In genomic region chr15:31660844-31661243, GRCm38 (mm10) we compare ENCODE assay signal across 23 mouse cellular contexts. TPM values are rescaled to one million over a fixed set of nuclear protein-coding genes. Genes with fewer than 3 reads are reported as not detected.
DNase-seq lines count a peak whose midpoint lies in the region; ATAC-seq and TF ChIP-seq lines count a peak whose summit lies in the region.
"Had no signal": no experiment of that assay in that cellular context is flagged by ENCODE, and none has a peak within 500 bp of the region (broad histone marks: within the 10 kb centered on the region; RNA-seq: fewer than 3 reads in every experiment).

No protein-coding gene starts in this region.

- no peak overlapping the region for H3K4me2 ChIP-seq in kidney, postnatal 0 days (ENCODE audit: low read length)
- H3K4me2 ChIP-seq in hindbrain, embryonic 14.5 days (replicated peaks) = no peak overlapping the region
- no peak overlapping the region for H3K4me2 ChIP-seq in neural tube, embryonic 14.5 days (ENCODE audit: low read depth, low read length)
- H3K4me2 ChIP-seq: heart, embryonic 12.5 days; limb, embryonic 15.5 days; lung, embryonic 14.5 days; stomach, embryonic 15.5 days had no signal

- H3K27ac ChIP-seq in kidney, postnatal 0 days = no peak overlapping the region
- peak overlapping the region; percentile 63 for H3K27ac ChIP-seq in hindbrain, embryonic 14.5 days
- peak overlapping the region; percentile 72 for H3K27ac ChIP-seq in neural tube, embryonic 14.5 days (ENCODE audit: low read depth, low read length)
- H3K27ac ChIP-seq: forebrain, embryonic 10.5 days; limb, embryonic 15.5 days; liver, embryonic 14.5 days; stomach, embryonic 15.5 days had no signal

- peak; percentile 34; the same call in 1 of the 2 replicates for ATAC-seq in frontal cortex, adult (ENCODE audit: low TSS enrichment)
- ATAC-seq in kidney, postnatal 0 days (replicated peaks; ENCODE audit: low FRiP score, low read depth) = no peak; the same call in 1 of the 2 replicates
- no peak; the same call in 1 of the 2 replicates for ATAC-seq in hindbrain, embryonic 14.5 days (ENCODE audit: low FRiP score)
- ATAC-seq in neural tube, embryonic 14.5 days (ENCODE audit: low read depth) = peak; percentile 70; the same call in 1 of the 2 replicates
- ATAC-seq: intestine, postnatal 0 days had no signal

- TF ChIP-seq CTCF in kidney, postnatal 0 days (IDR thresholded peaks at IDR 0.05; ENCODE audit: low read depth) = no peak

- no peaks in the 10 kb centered on the region for H3K4me1 ChIP-seq in kidney, postnatal 0 days (replicated peaks; ENCODE audit: insufficient read depth, low read length)
- H3K4me1 ChIP-seq in hindbrain, embryonic 14.5 days (replicated peaks; ENCODE audit: control insufficient read depth, insufficient read depth, low read length) = 0 out of 2 replicates have a peak, but pooled peaks cover 7% of the 10 kb centered on the region
- H3K4me1 ChIP-seq in neural tube, embryonic 14.5 days (ENCODE audit: control insufficient read depth, insufficient read depth, low read length) = 0 out of 2 replicates have a peak, but pooled peaks cover 4% of the 10 kb centered on the region
- H3K4me1 ChIP-seq: heart, embryonic 12.5 days; limb, embryonic 15.5 days; megakaryocyte, embryonic 14.5 days; stomach, embryonic 15.5 days had no signal

- 39% methylated on average over 9 of the region's 9 CpGs for WGBS in kidney, postnatal 0 days
- 56% methylated on average over 9 of the region's 9 CpGs for WGBS in hindbrain, embryonic 14.5 days
- WGBS in neural tube, embryonic 14.5 days = 39% methylated on average over 9 of the region's 9 CpGs

- no peaks in the 10 kb centered on the region for H3K36me3 ChIP-seq in kidney, postnatal 0 days (ENCODE audit: insufficient read depth, low read length)
- H3K36me3 ChIP-seq in hindbrain, embryonic 14.5 days (replicated peaks; ENCODE audit: control insufficient read depth, insufficient read depth) = no peaks in the 10 kb centered on the region
- H3K36me3 ChIP-seq in neural tube, embryonic 14.5 days (ENCODE audit: control insufficient read depth, insufficient read depth, low read length) = no peaks in the 10 kb centered on the region
- H3K36me3 ChIP-seq: forebrain, embryonic 10.5 days; heart, embryonic 12.5 days; limb, embryonic 15.5 days; stomach, embryonic 15.5 days had no signal

- H3K9ac ChIP-seq in kidney, postnatal 0 days (ENCODE audit: low read depth, low read length) = no peak overlapping the region
- no peak overlapping the region for H3K9ac ChIP-seq in hindbrain, embryonic 14.5 days
- no peak overlapping the region for H3K9ac ChIP-seq in neural tube, embryonic 14.5 days (replicated peaks; ENCODE audit: low read depth, low read length)
- H3K9ac ChIP-seq: heart, embryonic 12.5 days; limb, embryonic 15.5 days; liver, embryonic 14.5 days; lung, embryonic 14.5 days; stomach, embryonic 15.5 days had no signal

- H3K4me3 ChIP-seq in kidney, postnatal 0 days (replicated peaks; ENCODE audit: low read depth, low read length) = no peak overlapping the region
- H3K4me3 ChIP-seq in hindbrain, embryonic 14.5 days (replicated peaks; ENCODE audit: low read length) = no peak overlapping the region
- no peak overlapping the region for H3K4me3 ChIP-seq in neural tube, embryonic 14.5 days (ENCODE audit: low read depth, low read length)
- H3K4me3 ChIP-seq: forebrain, embryonic 10.5 days; heart, embryonic 12.5 days; limb, embryonic 15.5 days; megakaryocyte, embryonic 14.5 days; stomach, embryonic 15.5 days had no signal

- DNase-seq in frontal cortex, postnatal 25 days (ENCODE audit: low spot score in 2 of 2) = no peak
- peak; percentile 77 for DNase-seq in kidney, postnatal 0 days (ENCODE audit: low spot score)
- DNase-seq in kidney, postnatal 25 days = no peak
- DNase-seq in hindbrain, embryonic 14.5 days (ENCODE audit: low spot score) = peak; percentile 25
- no peak for DNase-seq in left cerebral cortex, postnatal 36 days (ENCODE audit: low spot score in 2 of 2)
- DNase-seq: adrenal gland, postnatal 10 days; cerebellum, adult 8-10 months; gastrocnemius, postnatal 25 days; heart, adult 18-20 months; heart, postnatal 10 days; kidney, postnatal 4 days; layer of hippocampus, adult 9-11 months; lung, embryonic 14.5 days; thymus, postnatal 36 days had no signal

- intact Hi-C loops in left cerebral cortex, postnatal 36 days (cut with DNase I) = no loop called here

- no peaks in the 10 kb centered on the region for H3K9me3 ChIP-seq in kidney, postnatal 0 days (replicated peaks; ENCODE audit: low read length)
- no peaks in the 10 kb centered on the region for H3K9me3 ChIP-seq in hindbrain, embryonic 14.5 days (ENCODE audit: control insufficient read depth, low read length)
- no peaks in the 10 kb centered on the region for H3K9me3 ChIP-seq in neural tube, embryonic 14.5 days (ENCODE audit: control insufficient read depth, low read length)
- H3K9me3 ChIP-seq: forebrain, embryonic 10.5 days; heart, embryonic 12.5 days; limb, embryonic 15.5 days; megakaryocyte, embryonic 14.5 days; stomach, embryonic 15.5 days had no signal

- H3K27me3 ChIP-seq in kidney, postnatal 0 days (ENCODE audit: insufficient read depth, low read length) = no peaks in the 10 kb centered on the region
- no peaks in the 10 kb centered on the region for H3K27me3 ChIP-seq in hindbrain, embryonic 14.5 days (ENCODE audit: control insufficient read depth, insufficient read depth, low read length)
- no peaks in the 10 kb centered on the region for H3K27me3 ChIP-seq in neural tube, embryonic 14.5 days (ENCODE audit: control insufficient read depth, insufficient read depth, low read length)
- H3K27me3 ChIP-seq: heart, embryonic 12.5 days; limb, embryonic 15.5 days; megakaryocyte, embryonic 14.5 days; stomach, embryonic 15.5 days had no signal

RNA-seq across cellular contexts. Expression of gene Fam173b, which starts 59.2 kb away (rescaled TPM):
- 14.6 and 15.5 TPM in 2 replicates for polyA plus RNA-seq in kidney, postnatal 0 days (2015; fragmentation: Nextera tagmentation; extraction: Ambion mirVana)
- polyA plus RNA-seq in hindbrain, embryonic 14.5 days (2014; fragmentation: Nextera tagmentation; extraction: Ambion mirVana) = 10.5 and 12.1 TPM in 2 replicates
- 10.2 and 12.2 TPM in 2 replicates for polyA plus RNA-seq in neural tube, embryonic 14.5 days (2014; fragmentation: Nextera tagmentation; extraction: Ambion mirVana)
- 10 to 100 TPM in 1 of 2 experiments, 1 to 10 TPM in 1; 9.2 to 12.8 TPM for total RNA-seq in left cerebral cortex, postnatal 36 days (2021)

RNA-seq across cellular contexts. Expression of gene Cct5, which starts 59.2 kb away (rescaled TPM):
- polyA plus RNA-seq in kidney, postnatal 0 days (2015; fragmentation: Nextera tagmentation; extraction: Ambion mirVana) = 429 and 450 TPM in 2 replicates
- 521 and 542 TPM in 2 replicates for polyA plus RNA-seq in hindbrain, embryonic 14.5 days (2014; fragmentation: Nextera tagmentation; extraction: Ambion mirVana)
- polyA plus RNA-seq in neural tube, embryonic 14.5 days (2014; fragmentation: Nextera tagmentation; extraction: Ambion mirVana) = 498 and 536 TPM in 2 replicates
- total RNA-seq in left cerebral cortex, postnatal 36 days (2021) = 100 to 1,000 TPM; 180 to 184 TPM

Comparison
In these comparisons a context has a peak if more than half of its experiments do, and no peak if none do; other contexts are left out.
1. DNase-seq: peak in kidney, postnatal 0 days (single experiment) and hindbrain, embryonic 14.5 days (single experiment); none in frontal cortex, postnatal 25 days (0 of 2), kidney, postnatal 25 days (0 of 2) and left cerebral cortex, postnatal 36 days (0 of 2).
2. ATAC-seq: peak in frontal cortex, adult (single experiment) and neural tube, embryonic 14.5 days (single experiment); none in kidney, postnatal 0 days (single experiment) and hindbrain, embryonic 14.5 days (single experiment).